Mouse (Mus musculus): ENCODE measurements around the gene Nxt2. TPM values are rescaled to one million over a fixed set of nuclear protein-coding genes. Genes with fewer than 3 reads are reported as not detected.
A peak's percentile ranks its signal among the peaks of the same experiment; 100 is the strongest.

The Nxt2 gene
- 13.8 TPM for polyA plus RNA-seq (2021)

DNA sequence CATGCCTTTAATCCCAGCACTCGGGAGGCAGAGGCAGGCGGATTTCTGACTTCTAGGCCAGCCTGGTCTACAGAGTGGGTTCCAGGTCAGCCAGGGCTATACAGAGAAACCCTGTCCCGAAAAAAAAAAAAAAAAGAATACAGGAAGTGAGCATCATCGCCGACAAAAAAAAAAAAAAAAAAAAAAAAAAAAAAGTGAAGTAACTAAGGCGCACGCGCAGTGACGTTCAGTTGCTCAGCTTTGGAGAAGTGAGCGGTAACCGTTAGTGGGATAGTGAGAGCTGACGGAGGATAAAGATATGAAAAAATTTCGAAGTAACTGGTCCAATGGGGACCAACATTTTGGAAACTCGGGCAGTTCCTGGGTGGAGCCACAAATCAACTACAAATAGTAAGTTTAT, at the start of gene Nxt2:
Gene Nxt2 (plus strand): TSS at position 229 of the 400 bp plus-strand sequence.
- no peak for DNase-seq (ENCODE audit: low read depth, low spot score)
- POLR2A ChIA-PET = no interaction called here
- TF ChIP-seq CTCF (IDR thresholded peaks at IDR 0.05) = no peak
- ATAC-seq = no peak
- H3K27me3 ChIP-seq = peaks cover 39% of the 10 kb centered on the region
- CTCF ChIA-PET = no interaction called here
- in situ Hi-C loops (cut with MboI; ENCODE audit: low pct_unique_long_range_greater_than_20kb) = loop anchor here (10.0 kb wide), 1 partner anchor 328 kb away; no protein-coding TSS in a partner anchor

DNA sequence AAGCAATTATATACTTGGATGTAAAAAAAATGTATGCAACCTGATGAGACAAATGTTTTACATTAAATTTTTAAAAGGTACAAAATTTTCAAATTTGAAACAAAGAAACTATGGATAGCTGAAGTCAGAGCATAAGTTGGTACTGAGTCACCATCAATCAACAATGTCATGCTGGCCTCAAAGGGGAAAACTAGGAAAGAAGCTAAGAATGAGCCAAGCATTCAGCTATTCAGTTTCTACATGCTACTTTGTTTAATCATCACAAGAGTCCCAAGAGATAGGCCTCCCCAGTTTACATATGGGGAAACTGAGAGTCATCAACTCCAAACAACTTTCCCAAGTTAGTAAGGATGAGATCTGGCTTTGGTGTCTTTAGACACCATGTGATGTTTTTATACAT, 49.6 kb upstream of the Nxt2 start:
- ChIA-PET CTCF (no interaction called here), POLR2A (no interaction called here)
- ATAC-seq = no peak
- TF ChIP-seq CTCF (IDR thresholded peaks at IDR 0.05) = no peak
- no peak for DNase-seq (ENCODE audit: low read depth, low spot score)
- H3K27me3 ChIP-seq = peaks cover 47% of the 10 kb centered on the region
- in situ Hi-C loops (cut with MboI; ENCODE audit: low pct_unique_long_range_greater_than_20kb) = no loop called here

DNA sequence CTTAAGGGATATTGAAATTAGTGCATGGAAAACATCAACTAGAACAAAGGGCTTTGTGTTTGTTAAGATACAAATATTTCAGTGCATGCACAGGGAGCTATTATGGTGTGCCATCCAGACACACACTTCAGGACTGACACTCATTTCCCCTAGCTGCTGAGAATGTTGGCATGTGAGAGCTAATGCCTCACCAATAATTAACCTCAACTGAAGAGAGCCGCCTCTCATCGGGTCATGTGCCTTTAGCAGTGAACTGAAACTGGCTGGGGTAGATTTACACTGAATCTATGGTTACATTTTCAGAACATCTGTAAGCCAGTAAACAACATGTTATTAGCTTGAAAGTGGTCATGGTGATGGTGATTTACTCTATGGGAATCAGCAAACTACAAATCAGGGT, 44.5 kb upstream of the Nxt2 start:
- DNase-seq (ENCODE audit: low read depth, low spot score) (no peak), ATAC-seq (no peak)
- no peak for TF ChIP-seq CTCF (IDR thresholded peaks at IDR 0.05)
- POLR2A ChIA-PET = no interaction called here
- CTCF ChIA-PET = interaction anchor here (1.4 kb wide), 1 partner anchor 14 kb away, joined by 3 read pairs; no protein-coding TSS in a partner anchor
- in situ Hi-C loops (cut with MboI; ENCODE audit: low pct_unique_long_range_greater_than_20kb) = no loop called here
- peaks cover 36% of the 10 kb centered on the region for H3K27me3 ChIP-seq

DNA sequence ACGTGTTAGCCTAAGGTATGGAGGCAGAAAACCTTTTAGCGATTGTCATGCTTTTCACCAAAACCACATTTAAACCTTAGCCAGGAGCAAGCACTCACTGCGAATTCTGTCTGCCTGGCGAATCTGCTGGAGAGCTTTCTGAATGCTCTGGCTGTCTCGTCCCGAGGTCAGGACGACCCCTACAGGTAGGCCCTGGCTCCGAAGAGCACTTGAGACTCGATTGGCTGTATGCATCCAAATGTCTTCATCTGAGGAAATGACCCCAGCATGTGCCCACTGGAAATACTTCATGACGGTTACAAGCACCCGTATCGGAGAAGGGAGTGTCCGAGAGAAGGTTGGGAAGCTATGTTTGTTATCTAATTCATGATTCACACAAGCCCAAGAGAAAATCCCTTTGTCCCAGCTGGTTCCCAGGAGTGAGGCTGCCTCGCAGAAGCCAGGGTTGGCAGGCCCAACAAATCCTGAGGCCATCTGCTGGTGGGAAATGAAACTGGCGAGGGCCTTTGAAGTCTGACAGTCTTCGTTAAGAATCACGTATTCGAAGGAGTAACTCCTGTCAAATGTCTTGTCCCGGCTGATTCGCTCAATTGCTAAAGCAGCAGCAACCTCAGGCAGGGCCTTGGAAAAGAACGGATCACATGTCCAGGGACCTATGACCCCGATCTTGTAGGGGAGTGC, 37.4 kb upstream of the Nxt2 start:
- in situ Hi-C loops (cut with MboI; ENCODE audit: low pct_unique_long_range_greater_than_20kb) = no loop called here
- ChIA-PET POLR2A (no interaction called here), CTCF (interaction anchor here (1.0 to 1.2 kb wide), 2 partner anchors 10 to 11 kb away, joined by 3 to 6 read pairs; no protein-coding TSS in a partner anchor)
- H3K27me3 ChIP-seq = peaks cover 41% of the 10 kb centered on the region
- DNase-seq (ENCODE audit: low read depth, low spot score) (no peak), ATAC-seq (no peak)
- TF ChIP-seq CTCF (IDR thresholded peaks at IDR 0.05) = peak; percentile 52

DNA sequence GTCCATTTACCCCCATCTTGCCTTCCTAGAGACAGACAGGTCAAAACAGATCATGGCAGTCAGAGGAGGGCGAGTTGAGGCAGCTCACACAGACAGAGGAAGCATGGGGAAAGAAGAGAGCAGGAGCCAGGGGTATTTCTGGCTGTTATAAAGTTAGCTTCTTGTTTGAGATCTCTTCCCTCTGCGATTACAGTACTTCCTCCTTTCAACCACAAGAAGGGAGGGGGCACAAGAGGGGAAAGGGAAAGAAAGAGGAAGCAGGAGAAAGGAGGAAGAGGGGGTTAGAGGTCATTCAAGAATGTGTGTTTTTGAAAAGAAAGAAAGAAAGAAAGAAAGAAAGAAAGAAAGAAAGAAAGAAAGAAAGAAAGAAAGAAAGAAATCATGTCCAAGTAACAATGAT, 36.2 kb upstream of the Nxt2 start:
- ATAC-seq (no peak), DNase-seq (ENCODE audit: low read depth, low spot score) (no peak)
- CTCF ChIA-PET = no interaction called here
- H3K27me3 ChIP-seq = peaks cover 53% of the 10 kb centered on the region
- POLR2A ChIA-PET = no interaction called here
- TF ChIP-seq CTCF (IDR thresholded peaks at IDR 0.05) = no peak
- in situ Hi-C loops (cut with MboI; ENCODE audit: low pct_unique_long_range_greater_than_20kb) = no loop called here

DNA sequence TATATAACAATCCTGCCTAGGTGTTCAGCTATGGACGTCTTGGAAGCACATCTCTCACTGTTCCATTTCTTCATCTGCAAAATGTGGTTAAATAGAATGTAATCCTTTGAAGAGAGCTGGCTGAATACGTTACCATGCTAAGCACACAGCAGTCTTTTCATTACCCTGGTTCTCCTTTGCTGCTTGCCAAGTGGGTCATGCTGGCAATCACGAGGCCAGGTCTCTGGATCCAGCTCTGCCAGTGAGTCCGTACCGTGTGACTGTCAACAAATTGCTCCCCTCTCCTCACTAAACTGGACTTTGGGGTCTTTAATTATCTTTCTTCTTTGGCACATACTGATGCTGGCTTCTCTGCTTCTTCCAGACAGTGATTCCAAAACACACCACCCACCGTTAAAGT, 32.1 kb upstream of the Nxt2 start:
- no peak for DNase-seq (ENCODE audit: low read depth, low spot score)
- no peak for TF ChIP-seq CTCF (IDR thresholded peaks at IDR 0.05)
- CTCF ChIA-PET = interaction anchor here (0.6 kb wide), 1 partner anchor 20 kb away, joined by 3 read pairs; no protein-coding TSS in a partner anchor
- in situ Hi-C loops (cut with MboI; ENCODE audit: low pct_unique_long_range_greater_than_20kb) = no loop called here
- peaks cover 59% of the 10 kb centered on the region for H3K27me3 ChIP-seq
- POLR2A ChIA-PET = no interaction called here
- ATAC-seq = no peak

DNA sequence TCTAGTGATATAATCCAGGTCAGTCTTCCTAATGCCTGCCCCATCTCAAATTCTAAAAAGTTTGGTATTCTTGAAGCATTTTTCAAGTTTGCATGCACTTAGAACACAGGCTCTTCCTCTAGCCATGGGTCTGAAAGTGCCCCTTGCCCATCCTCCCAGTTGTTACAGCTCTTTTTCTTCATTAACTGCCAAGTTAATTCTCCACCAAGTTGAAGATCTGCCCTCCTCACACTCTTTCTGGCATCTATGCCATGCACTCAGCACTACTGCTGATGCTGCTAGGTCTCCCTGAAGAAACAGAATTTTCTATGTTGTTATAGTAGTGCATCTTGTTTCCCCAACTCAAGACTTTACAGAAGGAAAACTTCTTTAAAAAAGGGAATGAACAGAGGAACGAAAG, 31.0 kb upstream of the Nxt2 start:
- in situ Hi-C loops (cut with MboI; ENCODE audit: low pct_unique_long_range_greater_than_20kb) = no loop called here
- ATAC-seq (no peak), DNase-seq (ENCODE audit: low read depth, low spot score) (no peak)
- peaks cover 59% of the 10 kb centered on the region for H3K27me3 ChIP-seq
- POLR2A ChIA-PET = no interaction called here
- no peak for TF ChIP-seq CTCF (IDR thresholded peaks at IDR 0.05)
- CTCF ChIA-PET = interaction anchor here (1.1 to 1.3 kb wide), 2 partner anchors 14 to 118 kb away, joined by 3 read pairs; no protein-coding TSS in a partner anchor

DNA sequence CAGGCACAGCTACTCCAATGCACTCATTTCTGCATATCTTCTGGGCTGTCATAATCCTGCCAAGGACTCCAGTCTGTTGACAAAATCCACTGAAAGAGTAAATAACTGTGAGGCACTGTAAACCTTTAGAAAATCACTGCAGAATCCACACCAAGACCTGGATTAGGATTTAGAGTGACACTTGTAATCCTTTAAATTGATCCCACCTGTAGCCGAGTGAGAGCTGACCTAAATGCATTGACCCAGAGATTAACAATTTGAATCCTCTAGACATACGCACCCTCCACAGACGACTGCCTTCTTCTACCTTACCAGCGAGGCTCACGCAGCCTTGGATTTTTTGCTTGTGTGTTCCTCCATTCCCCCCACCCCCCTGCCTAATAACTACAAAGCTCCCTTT, 29.7 kb upstream of the Nxt2 start, which contains the start of gene Gucy2f:
Gene Gucy2f (minus strand): TSS at position 101 of the 400 bp plus-strand sequence.
- H3K27me3 ChIP-seq = peaks cover 46% of the 10 kb centered on the region
- no peak for TF ChIP-seq CTCF (IDR thresholded peaks at IDR 0.05)

DNA sequence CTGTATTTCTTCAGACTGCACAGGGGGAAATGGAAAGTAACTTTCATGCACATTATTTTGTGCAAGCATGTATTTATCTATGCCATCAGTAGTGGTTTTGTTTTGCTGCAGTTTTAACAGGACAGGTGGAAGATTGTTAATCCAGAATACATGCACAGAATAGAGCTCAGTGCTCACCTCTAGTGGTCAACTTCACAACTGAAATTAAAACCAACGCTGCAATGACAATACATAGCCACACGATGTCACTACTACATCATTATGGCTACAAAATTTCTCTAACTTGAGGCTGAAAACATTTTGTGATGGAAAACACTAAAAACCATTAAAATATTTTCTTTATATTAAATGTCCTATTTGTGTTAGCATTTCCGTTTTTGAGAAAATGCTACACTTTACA, 26.3 kb upstream of the Nxt2 start:
- ChIA-PET POLR2A (no interaction called here), CTCF (interaction anchor here (0.6 to 1.6 kb wide), 5 partner anchors 12 to 103 kb away, joined by 4 to 6 read pairs (median 5); no protein-coding TSS in a partner anchor)
- TF ChIP-seq CTCF (IDR thresholded peaks at IDR 0.05) = peak; percentile 83
- no peak for ATAC-seq
- no peak for DNase-seq (ENCODE audit: low read depth, low spot score)
- H3K27me3 ChIP-seq = peaks cover 15% of the 10 kb centered on the region
- in situ Hi-C loops (cut with MboI; ENCODE audit: low pct_unique_long_range_greater_than_20kb) = no loop called here

More for the DNA sequence above, 29.7 kb upstream of the Nxt2 start, which contains the start of gene Gucy2f:
- DNase-seq (ENCODE audit: low read depth, low spot score) (no peak), ATAC-seq (no peak)
- ChIA-PET POLR2A (no interaction called here), CTCF (interaction anchor here (1.0 kb wide), 1 partner anchor 74 kb away, joined by 3 read pairs; no protein-coding TSS in a partner anchor)
- in situ Hi-C loops (cut with MboI; ENCODE audit: low pct_unique_long_range_greater_than_20kb) = no loop called here

DNA sequence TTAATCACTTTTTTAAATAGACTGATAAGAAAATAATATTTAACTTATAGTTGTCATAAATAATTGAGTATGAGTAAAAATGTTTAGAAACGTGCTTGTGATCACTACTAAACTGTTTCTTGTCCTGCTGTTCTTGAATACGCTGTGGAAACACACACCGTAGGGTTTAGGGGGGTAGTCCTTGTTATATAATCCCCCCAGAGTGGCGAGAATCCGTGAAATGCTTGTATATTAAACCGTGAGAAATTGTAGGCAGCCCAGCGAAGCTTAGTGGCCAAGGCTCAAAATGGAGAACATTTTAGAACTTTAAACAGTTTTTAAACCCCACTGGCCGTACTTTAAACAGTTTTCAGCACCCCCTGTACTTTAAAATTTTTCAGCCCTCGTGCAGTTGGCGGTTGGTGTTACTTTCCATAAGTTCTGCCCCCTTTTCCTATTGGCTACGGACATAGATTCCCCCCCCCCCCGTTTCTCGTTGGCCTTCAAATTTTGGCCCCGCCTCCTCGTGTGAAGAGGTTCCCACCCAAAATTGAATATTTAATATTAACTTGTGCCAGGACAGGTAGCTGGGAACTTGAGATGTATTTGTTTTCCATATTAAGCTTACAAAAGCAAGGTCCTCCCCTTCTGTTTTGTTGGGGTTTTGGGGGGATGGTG, 956 bp downstream of the Nxt2 start:
- in situ Hi-C loops (cut with MboI; ENCODE audit: low pct_unique_long_range_greater_than_20kb) = loop anchor here (10.0 kb wide), 1 partner anchor 327 kb away; no protein-coding TSS in a partner anchor
- peak; percentile 1 for DNase-seq (ENCODE audit: low read depth, low spot score)
- no peak for TF ChIP-seq CTCF (IDR thresholded peaks at IDR 0.05)
- ATAC-seq = no peak
- POLR2A ChIA-PET = no interaction called here
- CTCF ChIA-PET = no interaction called here
- H3K27me3 ChIP-seq = peaks cover 29% of the 10 kb centered on the region

Measured in Patski (cell line).